Mouse (Mus musculus): ENCODE results near the gene Ubald2.

DNA sequence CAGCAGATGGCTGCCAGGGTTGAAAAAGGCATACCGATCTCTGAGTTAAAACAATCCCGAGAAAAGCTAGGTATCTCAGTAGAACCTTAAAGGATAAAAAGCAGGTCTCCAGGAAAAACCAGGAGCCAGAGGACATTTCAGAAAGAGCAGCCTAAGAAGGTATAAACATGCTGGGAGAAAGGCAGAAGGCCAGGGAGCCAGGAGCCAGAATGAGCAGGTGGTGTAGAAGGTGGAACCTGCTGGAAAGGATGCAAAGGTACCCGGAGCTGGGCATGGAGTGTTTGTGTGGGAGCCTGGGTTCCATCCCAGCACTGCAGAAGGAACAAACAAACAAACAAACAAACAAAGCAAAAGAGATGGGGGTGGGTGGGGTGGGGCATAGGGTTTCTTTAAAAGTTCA lies 15.4 kb downstream of the Ubald2 start:
- TF ChIP-seq POLR2A (IDR thresholded peaks at IDR 0.05; ENCODE audit: low read depth, low read length) (no peak), CTCF (IDR thresholded peaks at IDR 0.05; ENCODE audit: extremely low read depth, insufficient read length, insufficient replicate concordance, low read depth, low read length) (no peak)
